Mouse (Mus musculus): ENCODE measurements around the gene Prkaca. TPM values are rescaled to one million over a fixed set of nuclear protein-coding genes. Genes with fewer than 3 reads are reported as not detected.

The Prkaca gene
- total RNA-seq, 1 experiment from 2014 or later, result 14.5 TPM

- ATAC-seq (replicated peaks; ENCODE audit: insufficient number of reproducible peaks, low FRiP score, low TSS enrichment, poor library complexity, severe bottlenecking), result no peak
These were observed 48.3 kb downstream of the Prkaca start, which contains the start of gene Palm3 for GRCm38 (mm10) chr8:84021096-84021495. Palm3 (plus strand) TSS chr8:84021471.

- no peak for ATAC-seq (replicated peaks; ENCODE audit: insufficient number of reproducible peaks, low FRiP score, low TSS enrichment, poor library complexity, severe bottlenecking)
These were observed 48.8 kb downstream of the Prkaca start for GRCm38 (mm10) chr8:84021569-84021968.

GRCm38 (mm10) chr8:84023085-84023484, 50.3 kb downstream of the Prkaca start:
- no peak for ATAC-seq (replicated peaks; ENCODE audit: insufficient number of reproducible peaks, low FRiP score, low TSS enrichment, poor library complexity, severe bottlenecking)

DNA sequence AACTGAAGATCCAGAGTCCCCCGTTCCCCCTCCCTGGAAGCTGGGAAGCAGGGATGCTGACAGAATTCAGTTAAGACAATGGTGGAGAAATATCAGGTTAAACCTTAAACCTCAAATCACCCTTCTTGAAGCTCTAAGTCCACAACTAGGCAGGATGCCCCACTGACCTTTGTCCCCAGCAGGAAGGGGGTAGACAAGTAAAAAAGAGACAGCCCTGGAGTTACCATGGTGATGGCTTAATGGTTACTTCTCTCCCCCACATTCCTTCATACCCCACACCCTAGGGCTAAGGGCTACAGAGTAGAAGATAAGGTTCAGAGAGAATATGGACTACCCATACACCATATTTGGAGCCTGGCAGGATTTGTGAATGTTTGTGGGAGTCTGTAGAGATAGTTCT, 50.8 kb downstream of the Prkaca start:
- no peak for ATAC-seq (replicated peaks; ENCODE audit: insufficient number of reproducible peaks, low FRiP score, low TSS enrichment, poor library complexity, severe bottlenecking)

GRCm38 (mm10) chr8:84024171-84024570, 51.4 kb downstream of the Prkaca start:
- no peak for ATAC-seq (replicated peaks; ENCODE audit: insufficient number of reproducible peaks, low FRiP score, low TSS enrichment, poor library complexity, severe bottlenecking)

GRCm38 (mm10) chr8:84025863-84026262, 53.1 kb downstream of the Prkaca start:
- no peak for ATAC-seq (replicated peaks; ENCODE audit: insufficient number of reproducible peaks, low FRiP score, low TSS enrichment, poor library complexity, severe bottlenecking)

DNA sequence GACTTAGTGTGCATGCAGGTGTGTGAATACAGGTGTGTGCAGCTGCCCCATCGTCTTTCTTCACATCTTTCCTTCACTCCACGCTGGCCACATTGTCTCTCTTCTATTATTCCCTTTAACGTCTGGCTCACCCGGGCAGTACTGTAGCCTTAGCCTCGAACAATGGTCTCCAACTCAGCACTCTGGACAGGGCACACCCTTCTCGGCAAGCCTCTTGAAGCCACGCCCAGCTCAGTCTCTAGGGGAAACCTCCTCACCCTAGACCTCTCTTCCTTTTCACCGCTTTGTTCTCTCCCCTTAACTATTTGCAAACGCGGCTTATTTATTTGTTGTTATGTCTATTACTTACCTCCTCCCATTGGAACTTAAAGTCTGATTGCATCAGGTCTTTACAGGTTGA, 54.7 kb downstream of the Prkaca start:
- ATAC-seq (replicated peaks; ENCODE audit: insufficient number of reproducible peaks, low FRiP score, low TSS enrichment, poor library complexity, severe bottlenecking), result no peak

- ATAC-seq (replicated peaks; ENCODE audit: insufficient number of reproducible peaks, low FRiP score, low TSS enrichment, poor library complexity, severe bottlenecking), result no peak
These were observed 56.5 kb downstream of the Prkaca start for GRCm38 (mm10) chr8:84029272-84029671.

- no peak for ATAC-seq (replicated peaks; ENCODE audit: insufficient number of reproducible peaks, low FRiP score, low TSS enrichment, poor library complexity, severe bottlenecking)
These were observed 60.0 kb downstream of the Prkaca start for GRCm38 (mm10) chr8:84032777-84033176.

GRCm38 (mm10) chr8:84038015-84038414, 65.2 kb downstream of the Prkaca start:
- no peak for ATAC-seq (replicated peaks; ENCODE audit: insufficient number of reproducible peaks, low FRiP score, low TSS enrichment, poor library complexity, severe bottlenecking)

- ATAC-seq (replicated peaks; ENCODE audit: insufficient number of reproducible peaks, low FRiP score, low TSS enrichment, poor library complexity, severe bottlenecking), result peak; percentile 50
These were observed 66.3 kb downstream of the Prkaca start for GRCm38 (mm10) chr8:84039050-84039449.

- peak; percentile 83 for ATAC-seq (replicated peaks; ENCODE audit: insufficient number of reproducible peaks, low FRiP score, low TSS enrichment, poor library complexity, severe bottlenecking)
These were observed 69.5 kb downstream of the Prkaca start, which contains the start of gene Il27ra for GRCm38 (mm10) chr8:84042066-84042947. Il27ra (minus strand) TSS chr8:84042589.

DNA sequence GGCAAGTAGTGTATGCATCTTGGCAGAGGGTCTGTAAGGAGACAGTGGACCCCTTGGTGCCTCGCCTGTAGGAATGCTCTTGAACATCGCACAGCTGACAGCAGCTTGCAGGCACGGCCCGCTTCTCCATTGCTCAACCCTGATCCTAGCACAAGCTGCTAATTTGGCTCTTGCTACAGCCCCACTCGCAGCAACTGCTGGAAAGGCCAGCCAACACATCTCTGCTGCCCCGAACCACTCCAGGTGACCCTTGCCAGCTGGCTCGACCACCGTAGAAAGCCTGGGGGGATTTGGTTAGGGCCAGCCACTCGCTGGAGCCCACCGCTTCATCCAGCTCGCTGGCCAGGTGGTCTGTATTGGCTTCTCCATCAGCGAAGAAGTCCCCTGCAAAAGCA, 70.2 kb downstream of the Prkaca start:
- ATAC-seq (replicated peaks; ENCODE audit: insufficient number of reproducible peaks, low FRiP score, low TSS enrichment, poor library complexity, severe bottlenecking), result no peak

- no peak for ATAC-seq (replicated peaks; ENCODE audit: insufficient number of reproducible peaks, low FRiP score, low TSS enrichment, poor library complexity, severe bottlenecking)
These were observed 71.3 kb downstream of the Prkaca start for GRCm38 (mm10) chr8:84044103-84044502.

DNA sequence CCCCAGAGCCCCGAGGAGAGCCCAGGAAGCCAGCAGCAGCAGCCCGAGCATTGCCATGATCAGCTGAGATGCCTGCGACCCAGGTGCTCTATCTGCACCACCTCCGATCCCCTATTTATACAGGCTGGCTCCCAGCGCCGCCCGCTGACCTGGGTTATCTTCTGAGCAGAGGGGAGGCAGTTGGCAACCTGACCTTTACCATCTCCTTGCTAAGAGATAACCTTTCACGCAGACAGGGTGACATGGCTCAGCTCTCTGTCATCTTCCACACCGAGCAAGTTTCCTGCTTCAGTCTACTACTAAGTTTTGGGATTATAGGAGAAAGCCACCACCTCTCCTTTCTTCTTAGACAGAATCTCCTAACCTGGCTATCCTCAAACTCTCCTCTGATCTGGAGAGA, 72.1 kb downstream of the Prkaca start, which contains the start of gene Rln3:
Gene Rln3 (minus strand): TSS at position 101 of the 400 bp plus-strand sequence.
- no peak for ATAC-seq (replicated peaks; ENCODE audit: insufficient number of reproducible peaks, low FRiP score, low TSS enrichment, poor library complexity, severe bottlenecking)

Other genes with a start within 250 kb of the Prkaca start
- 1,127 to 1,315 TPM (median 1,167 TPM) in 3 replicates for gene Adgre5, start 231.7 kb upstream of the Prkaca start, total RNA-seq (2017)
- gene Adgrl1, start 72.9 kb upstream of the Prkaca start, total RNA-seq (2017), result 0.53 to 4.7 TPM (median 1.5 TPM) in 3 replicates
- gene Gm10644, start 17.8 kb upstream of the Prkaca start, total RNA-seq (2017), result 0.10 to 0.58 TPM in 2 of 3 replicates, not detected in the other
- gene Asf1b, start 17.5 kb upstream of the Prkaca start, total RNA-seq (2017), result 3.5 to 4.9 TPM (median 3.6 TPM) in 3 replicates
- 26.3 to 44.6 TPM (median 35.4 TPM) in 3 replicates for gene Samd1, start 24.7 kb downstream of the Prkaca start, total RNA-seq (2017)
- not detected in 3 replicates for gene 1700067K01Rik, start 28.5 kb downstream of the Prkaca start, total RNA-seq (2017)
- gene 2210011C24Rik, start 39.2 kb downstream of the Prkaca start, total RNA-seq (2017), result not detected in 3 replicates
- gene Palm3, start 48.5 kb downstream of the Prkaca start, total RNA-seq (2017), result 0.19 to 0.95 TPM in 2 of 3 replicates, not detected in the other
- 7.4 to 27.0 TPM (median 8.4 TPM) in 3 replicates for gene Il27ra, start 69.6 kb downstream of the Prkaca start, total RNA-seq (2017)
- not detected in 3 replicates for gene Rln3, start 72.0 kb downstream of the Prkaca start, total RNA-seq (2017)
- 2.4 to 3.7 TPM (median 2.6 TPM) in 3 replicates for gene Gm10643, start 92.1 kb downstream of the Prkaca start, total RNA-seq (2017)
- 8.4 to 15.4 TPM (median 10.1 TPM) in 3 replicates for gene Rfx1, start 93.8 kb downstream of the Prkaca start, total RNA-seq (2017)
- gene Dcaf15, start 131.8 kb downstream of the Prkaca start, total RNA-seq (2017), result 19.0 to 27.3 TPM (median 24.0 TPM) in 3 replicates
- 0.11 to 0.87 TPM (median 0.57 TPM) in 3 replicates for gene Podnl1, start 153.0 kb downstream of the Prkaca start, total RNA-seq (2017)
- gene Cc2d1a, start 174.9 kb downstream of the Prkaca start, total RNA-seq (2017), result 8.7 to 18.5 TPM (median 16.1 TPM) in 3 replicates
- gene 4930432K21Rik, start 175.0 kb downstream of the Prkaca start, total RNA-seq (2017), result 1.8 to 2.1 TPM in 2 of 3 replicates, not detected in the other
- not detected in 3 replicates for gene Nanos3, start 212.2 kb downstream of the Prkaca start, total RNA-seq (2017)